ENCODE assay signal across 8 mouse cellular contexts in genomic region chr7:15945211-15945610, GRCm38 (mm10). TPM values are rescaled to one million over a fixed set of nuclear protein-coding genes. Genes with fewer than 3 reads are reported as not detected.
DNase-seq lines count a peak whose midpoint lies in the region; ATAC-seq lines count a peak whose summit lies in the region.

No protein-coding gene starts in this region.

- H3K9me3 ChIP-seq in kidney, embryonic 16.5 days (ENCODE audit: low read length) = no peaks in the 10 kb centered on the region
- no peaks in the 10 kb centered on the region for H3K9me3 ChIP-seq in embryonic facial prominence, embryonic 11.5 days (replicated peaks; ENCODE audit: control insufficient read depth, low read length)
- no peaks in the 10 kb centered on the region for H3K9me3 ChIP-seq in hindbrain, embryonic 15.5 days
- H3K9me3 ChIP-seq in midbrain, embryonic 16.5 days (replicated peaks; ENCODE audit: control insufficient read depth, low read length, poor library complexity, severe bottlenecking) = no peaks in the 10 kb centered on the region

- no peaks in the 10 kb centered on the region for H3K27me3 ChIP-seq in kidney, embryonic 16.5 days (ENCODE audit: insufficient read depth, low read length)
- no peaks in the 10 kb centered on the region for H3K27me3 ChIP-seq in embryonic facial prominence, embryonic 11.5 days (ENCODE audit: control insufficient read depth, insufficient read depth, low read length)
- H3K27me3 ChIP-seq in hindbrain, embryonic 15.5 days = no peaks in the 10 kb centered on the region
- no peaks in the 10 kb centered on the region for H3K27me3 ChIP-seq in midbrain, embryonic 16.5 days (ENCODE audit: control insufficient read depth, insufficient read depth, low read depth, low read length)

- H3K4me3 ChIP-seq in kidney, embryonic 16.5 days (ENCODE audit: low read length) = peak overlapping the region; percentile 79
- H3K4me3 ChIP-seq in embryonic facial prominence, embryonic 11.5 days (ENCODE audit: low read depth, low read length) = peak overlapping the region; percentile 59
- peak overlapping the region; percentile 78 for H3K4me3 ChIP-seq in hindbrain, embryonic 15.5 days
- peak overlapping the region; percentile 77 for H3K4me3 ChIP-seq in midbrain, embryonic 16.5 days (ENCODE audit: low read depth, low read length)

- H3K9ac ChIP-seq in kidney, embryonic 16.5 days (replicated peaks; ENCODE audit: low read length) = peak overlapping the region; percentile 91
- H3K9ac ChIP-seq in embryonic facial prominence, embryonic 11.5 days (replicated peaks; ENCODE audit: low read length) = peak overlapping the region; percentile 80
- H3K9ac ChIP-seq in hindbrain, embryonic 15.5 days = peak overlapping the region; percentile 68
- peak overlapping the region; percentile 85 for H3K9ac ChIP-seq in midbrain, embryonic 16.5 days (ENCODE audit: low read depth, low read length)

- 8% methylated on average over 8 of the region's 8 CpGs for WGBS in kidney, embryonic 16.5 days
- WGBS in embryonic facial prominence, embryonic 11.5 days = 9% methylated on average over 8 of the region's 8 CpGs
- 10% methylated on average over 8 of the region's 8 CpGs for WGBS in hindbrain, embryonic 15.5 days
- 6% methylated on average over 8 of the region's 8 CpGs for WGBS in midbrain, embryonic 16.5 days

- ATAC-seq in kidney, embryonic 16.5 days (ENCODE audit: low FRiP score, low TSS enrichment) = no peak
- ATAC-seq in embryonic facial prominence, embryonic 11.5 days (replicated peaks; ENCODE audit: insufficient number of reproducible peaks, low FRiP score, low TSS enrichment, low read depth) = no peak
- ATAC-seq in hindbrain, embryonic 15.5 days (ENCODE audit: low FRiP score, low read depth) = no peak
- ATAC-seq in midbrain, embryonic 16.5 days = no peak

- H3K4me1 ChIP-seq in kidney, embryonic 16.5 days (ENCODE audit: insufficient read depth, low read length) = peaks cover 28% of the 10 kb centered on the region
- H3K4me1 ChIP-seq in embryonic facial prominence, embryonic 11.5 days (ENCODE audit: control insufficient read depth, insufficient read depth, low read length) = peaks cover 3% of the 10 kb centered on the region; the same call in 1 of the 2 replicates
- H3K4me1 ChIP-seq in hindbrain, embryonic 15.5 days (replicated peaks) = peaks cover 27% of the 10 kb centered on the region
- peaks cover 16% of the 10 kb centered on the region for H3K4me1 ChIP-seq in midbrain, embryonic 16.5 days (ENCODE audit: control insufficient read depth, insufficient read depth, low read length)

- no peak for DNase-seq in kidney, postnatal 36 days
- DNase-seq in embryonic facial prominence, embryonic 11.5 days (ENCODE audit: low spot score) = no peak
- no peak for DNase-seq in thymus, postnatal 10 days (ENCODE audit: low spot score in 2 of 2)
- no peak for DNase-seq in adrenal gland, postnatal 36 days
- DNase-seq in right cerebral cortex, postnatal 4 days = no peak

- peaks cover 48% of the 10 kb centered on the region for H3K36me3 ChIP-seq in kidney, embryonic 16.5 days (ENCODE audit: insufficient read depth, low read length)
- peaks cover 7% of the 10 kb centered on the region for H3K36me3 ChIP-seq in embryonic facial prominence, embryonic 11.5 days (replicated peaks; ENCODE audit: control insufficient read depth, insufficient read depth, low read depth, low read length)
- H3K36me3 ChIP-seq in hindbrain, embryonic 15.5 days = peaks cover 32% of the 10 kb centered on the region
- H3K36me3 ChIP-seq in midbrain, embryonic 16.5 days (ENCODE audit: control insufficient read depth, insufficient read depth, low read length) = peaks cover 28% of the 10 kb centered on the region

- H3K27ac ChIP-seq in kidney, embryonic 16.5 days (ENCODE audit: low read length) = no peak overlapping the region
- no peak overlapping the region for H3K27ac ChIP-seq in embryonic facial prominence, embryonic 11.5 days (replicated peaks; ENCODE audit: low read depth, low read length)
- peak overlapping the region; percentile 99 for H3K27ac ChIP-seq in hindbrain, embryonic 15.5 days (replicated peaks)
- H3K27ac ChIP-seq in midbrain, embryonic 16.5 days (ENCODE audit: low read length) = peak overlapping the region; percentile 97

- H3K4me2 ChIP-seq in kidney, embryonic 16.5 days (replicated peaks; ENCODE audit: low read depth, low read length) = peak overlapping the region; percentile 71
- peak overlapping the region; percentile 75 for H3K4me2 ChIP-seq in embryonic facial prominence, embryonic 11.5 days (ENCODE audit: low read depth, low read length)
- H3K4me2 ChIP-seq in hindbrain, embryonic 15.5 days = peak overlapping the region; percentile 90
- peak overlapping the region; percentile 83 for H3K4me2 ChIP-seq in midbrain, embryonic 16.5 days (ENCODE audit: low read length)

RNA-seq across cellular contexts. Expression of gene Nop53, which starts 0.7 kb away (rescaled TPM):
- polyA plus RNA-seq in kidney, embryonic 16.5 days (2015; fragmentation: Nextera tagmentation; extraction: Ambion mirVana) = 198 and 212 TPM in 2 replicates
- 190 and 194 TPM in 2 replicates for polyA plus RNA-seq in embryonic facial prominence, embryonic 11.5 days (2014; fragmentation: Nextera tagmentation; extraction: Ambion mirVana)
- polyA plus RNA-seq in hindbrain, embryonic 15.5 days (2015; fragmentation: Nextera tagmentation; extraction: Ambion mirVana) = 110 and 114 TPM in 2 replicates
- 108 and 110 TPM in 2 replicates for polyA plus RNA-seq in midbrain, embryonic 16.5 days (2015; fragmentation: Nextera tagmentation; extraction: Ambion mirVana)
- 100 to 1,000 TPM; 181 to 189 TPM for total RNA-seq in adrenal gland, postnatal 36 days (2021)

RNA-seq across cellular contexts. Expression of gene Ehd2, which starts 22.2 kb away (rescaled TPM):
- polyA plus RNA-seq in kidney, embryonic 16.5 days (2015; fragmentation: Nextera tagmentation; extraction: Ambion mirVana) = 36.8 and 37.9 TPM in 2 replicates
- 10.2 and 10.6 TPM in 2 replicates for polyA plus RNA-seq in embryonic facial prominence, embryonic 11.5 days (2014; fragmentation: Nextera tagmentation; extraction: Ambion mirVana)
- polyA plus RNA-seq in hindbrain, embryonic 15.5 days (2015; fragmentation: Nextera tagmentation; extraction: Ambion mirVana) = 6.5 and 6.9 TPM in 2 replicates
- polyA plus RNA-seq in midbrain, embryonic 16.5 days (2015; fragmentation: Nextera tagmentation; extraction: Ambion mirVana) = 4.6 and 4.9 TPM in 2 replicates
- 10 to 100 TPM; 36.7 to 85.9 TPM for total RNA-seq in adrenal gland, postnatal 36 days (2021)

RNA-seq across cellular contexts. Expression of gene Selenow, which starts 23.0 kb away (rescaled TPM):
- 690 and 706 TPM in 2 replicates for polyA plus RNA-seq in kidney, embryonic 16.5 days (2015; fragmentation: Nextera tagmentation; extraction: Ambion mirVana)
- polyA plus RNA-seq in embryonic facial prominence, embryonic 11.5 days (2014; fragmentation: Nextera tagmentation; extraction: Ambion mirVana) = 981 and 984 TPM in 2 replicates
- polyA plus RNA-seq in hindbrain, embryonic 15.5 days (2015; fragmentation: Nextera tagmentation; extraction: Ambion mirVana) = 1,476 and 1,563 TPM in 2 replicates
- polyA plus RNA-seq in midbrain, embryonic 16.5 days (2015; fragmentation: Nextera tagmentation; extraction: Ambion mirVana) = 1,578 and 1,695 TPM in 2 replicates
- 100 to 1,000 TPM; 174 to 216 TPM for total RNA-seq in adrenal gland, postnatal 36 days (2021)

Comparison
In these comparisons a context has a peak if more than half of its experiments do, and no peak if none do; other contexts are left out.
1. H3K27ac ChIP-seq: peak in hindbrain, embryonic 15.5 days (single experiment) and midbrain, embryonic 16.5 days (single experiment); none in kidney, embryonic 16.5 days (single experiment) and embryonic facial prominence, embryonic 11.5 days (single experiment).
2. Peak in every context shown above with its lines, with median percentiles within 50 percentile points of each other: H3K4me2 ChIP-seq, H3K4me3 ChIP-seq and H3K9ac ChIP-seq.